Mouse (Mus musculus) neural tube, embryonic 14.5 days (tissue): ENCODE data around the gene Slc25a10. TPM values are rescaled to one million over a fixed set of nuclear protein-coding genes. Genes with fewer than 3 reads are reported as not detected.
"Not testable (repeated sequence)": the region's sequence is repeated elsewhere in the genome, so short reads cannot be mapped to it uniquely, and the experiment has no call there.

Experiments used
- ATAC-seq: fragments of 200-750 bp; cut with Nextera tagmentation; 2 replicates; pipeline ENCODE4 v1.8.0; 2017; ENCODE audit warnings: low read depth, mild to moderate bottlenecking, moderate TSS enrichment, moderate library complexity
- H3K27ac ChIP-seq: fragments of 300-500 bp; sonication (generic); 2 replicates; pipeline ENCODE4 v1.5.1; 2014; ENCODE audit warnings: low read depth, mild to moderate bottlenecking, control low read depth, low read length, moderate library complexity, mixed read lengths
- H3K27me3 ChIP-seq: fragments of 300-500 bp; sonication (generic); 2 replicates; pipeline ENCODE4 v1.6.1; 2014; ENCODE audit warnings: low read length; ENCODE audit not compliant: control insufficient read depth, insufficient read depth
- H3K36me3 ChIP-seq: fragments of 300-500 bp; sonication (generic); 2 replicates; pipeline ENCODE4 v1.6.1; 2014; ENCODE audit warnings: low read length, mixed read lengths; ENCODE audit not compliant: control insufficient read depth, insufficient read depth
- H3K4me1 ChIP-seq: fragments of 300-500 bp; sonication (generic); 2 replicates; pipeline ENCODE4 v1.6.1; 2014; ENCODE audit warnings: low read length; ENCODE audit not compliant: control insufficient read depth, insufficient read depth
- H3K4me2 ChIP-seq: fragments of 300-500 bp; sonication (generic); 2 replicates; pipeline ENCODE4 v1.6.1; 2014; ENCODE audit warnings: mild to moderate bottlenecking, low read depth, low read length, control low read depth
- H3K4me3 ChIP-seq: fragments of 300-500 bp; sonication (generic); 2 replicates; pipeline ENCODE4 v1.5.1; 2014; ENCODE audit warnings: low read depth, low read length, control low read depth, mixed read lengths
- H3K9ac ChIP-seq: fragments of 300-500 bp; sonication (generic); replicated peaks from 2 replicates; pipeline ENCODE4 v1.6.1; 2014; ENCODE audit warnings: low read depth, mild to moderate bottlenecking, control low read depth, low read length, mixed read lengths
- H3K9me3 ChIP-seq: fragments of 300-500 bp; sonication (generic); 2 replicates; pipeline ENCODE4 v1.6.1; 2016; ENCODE audit warnings: low read length; ENCODE audit not compliant: control insufficient read depth
- WGBS: fragments of 180-500 bp; shearing (Covaris S2); extraction: QIAGEN DNeasy Blood & Tissue Kit; methylation state at CpG from one replicate; pipeline ENCODE4 v1.1.7; 2014; 5-methylcytosine and 5-hydroxymethylcytosine counted together
- polyA plus RNA-seq: library from polyadenylated mRNA; unstranded; fragments of >200 nt; fragmentation: Nextera tagmentation; extraction: Ambion mirVana; gene quantifications from 2 replicates; pipeline ENCODE4 v1.2.1, GENCODE M21; 2014

The Slc25a10 gene
- polyA plus RNA-seq, 1 experiment from 2014 or later = 24.7 TPM

DNA sequence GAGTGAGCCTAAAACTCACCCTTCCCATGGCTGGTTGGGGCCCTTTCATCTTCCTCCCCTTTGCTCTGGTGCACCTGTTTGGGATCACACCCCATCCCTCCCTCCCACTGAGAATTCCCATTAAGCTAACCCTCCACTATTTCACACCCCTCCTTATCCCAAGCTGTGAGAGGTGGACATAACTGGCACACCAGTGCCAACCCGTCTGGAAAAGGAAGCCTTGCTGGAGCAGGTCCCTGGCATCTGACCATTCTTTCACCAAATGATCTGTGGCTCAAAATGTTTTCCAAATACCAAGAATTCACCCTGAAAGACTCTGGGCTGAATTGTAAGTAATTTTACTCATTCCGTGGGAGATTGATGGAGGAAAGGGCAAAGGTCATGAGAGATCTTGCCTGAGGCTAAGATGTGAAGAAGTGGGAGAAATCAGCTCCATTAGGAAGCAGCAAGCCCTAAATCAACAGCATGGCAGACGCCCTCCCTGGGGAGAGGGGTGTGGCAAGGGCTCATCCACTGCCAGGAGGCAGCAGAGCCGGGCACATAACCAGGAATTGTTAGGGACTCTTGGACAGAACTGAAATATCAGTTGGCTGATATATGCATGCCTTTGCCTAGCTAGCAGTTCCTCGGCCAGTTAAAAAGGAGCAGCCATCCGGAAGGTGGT lies 21.3 kb downstream of the Slc25a10 start:
- ATAC-seq = no peak

DNA sequence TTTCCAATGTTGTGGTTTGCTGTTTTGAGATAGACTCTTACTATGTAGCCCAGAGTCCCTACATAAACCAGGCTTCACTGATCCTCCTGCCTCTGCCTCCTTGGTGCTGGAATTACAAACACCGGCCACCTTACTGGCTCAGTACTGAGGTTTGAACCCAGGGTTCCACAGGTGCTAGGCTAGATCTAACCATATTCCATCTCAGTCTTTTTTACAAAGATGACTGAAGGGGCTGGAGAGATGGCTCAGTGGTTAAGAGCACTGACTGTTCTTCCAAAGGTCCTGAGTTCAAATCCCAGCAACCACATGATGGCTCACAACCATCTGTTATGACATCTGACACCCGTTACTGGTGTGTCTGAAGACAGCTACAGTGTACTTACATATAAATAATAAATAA lies 22.6 kb downstream of the Slc25a10 start:
- not testable (repeated sequence) for H3K27ac ChIP-seq, H3K9me3 ChIP-seq, H3K36me3 ChIP-seq, H3K4me3 ChIP-seq, ATAC-seq, H3K9ac ChIP-seq, H3K4me2 ChIP-seq, H3K27me3 ChIP-seq, H3K4me1 ChIP-seq
- 93% methylated on average over 2 of the region's 2 CpGs for WGBS

More for the DNA sequence above, 21.3 kb downstream of the Slc25a10 start:
- WGBS = 24% methylated on average over 6 of the region's 6 CpGs
- H3K4me3 ChIP-seq = no peak overlapping the region
- no peak overlapping the region for H3K27ac ChIP-seq
- no peaks in the 10 kb centered on the region for H3K36me3 ChIP-seq
- no peaks in the 10 kb centered on the region for H3K9me3 ChIP-seq
- H3K27me3 ChIP-seq = no peaks in the 10 kb centered on the region
- H3K4me1 ChIP-seq = peaks cover 4% of the 10 kb centered on the region; the same call in 1 of the 2 replicates
- H3K9ac ChIP-seq = no peak overlapping the region
- H3K4me2 ChIP-seq = no peak overlapping the region

DNA sequence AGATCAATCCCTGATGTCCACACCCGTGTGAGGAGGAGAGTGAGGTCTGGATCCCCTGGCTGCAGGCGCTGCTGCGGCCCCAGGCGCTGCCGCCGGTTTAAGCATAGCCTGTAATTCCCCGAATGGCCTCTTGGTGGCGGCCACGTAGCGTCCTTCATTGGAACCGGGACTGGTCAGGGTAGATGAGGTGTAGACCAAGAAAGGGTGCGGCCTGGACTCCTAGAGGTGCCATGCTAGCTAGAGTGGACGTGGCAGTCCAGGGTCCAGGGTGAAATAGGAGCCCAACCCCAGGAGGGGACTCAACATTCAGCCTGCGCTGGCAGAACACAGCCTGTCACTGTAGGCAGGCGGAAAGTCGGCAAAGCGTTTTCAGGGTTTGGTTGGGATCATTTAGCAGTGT lies 24.0 kb downstream of the Slc25a10 start:
- Histone ChIP-seq H3K9ac (no peak overlapping the region), H3K36me3 (no peaks in the 10 kb centered on the region), H3K4me1 (peaks cover 2% of the 10 kb centered on the region; the same call in 1 of the 2 replicates), H3K9me3 (no peaks in the 10 kb centered on the region), H3K27ac (no peak overlapping the region), H3K4me2 (no peak overlapping the region), H3K27me3 (no peaks in the 10 kb centered on the region), H3K4me3 (no peak overlapping the region)
- WGBS = 18% methylated on average over 17 of the region's 17 CpGs
- ATAC-seq = peak; percentile 66

DNA sequence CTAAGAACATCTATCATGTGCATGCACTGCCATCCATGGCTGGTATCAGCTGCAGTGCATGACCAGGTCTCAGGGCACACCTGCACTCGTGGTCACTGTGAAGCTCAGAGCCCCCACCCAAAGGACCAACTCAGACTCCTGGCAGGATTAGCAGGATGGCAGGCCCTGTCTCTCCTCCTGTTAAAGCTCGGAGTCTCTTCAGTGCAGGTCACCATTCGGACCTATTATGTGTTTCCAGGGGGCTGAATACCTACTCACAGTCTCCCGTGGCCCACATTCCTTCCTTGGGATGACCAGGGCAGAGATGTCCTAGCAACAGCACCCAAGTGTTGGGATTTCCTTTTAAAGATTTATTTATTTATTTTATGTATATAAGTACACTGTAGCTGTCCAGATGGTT lies 25.5 kb downstream of the Slc25a10 start:
- H3K36me3 ChIP-seq = no peaks in the 10 kb centered on the region
- H3K4me2 ChIP-seq = no peak overlapping the region
- no peaks in the 10 kb centered on the region for H3K4me1 ChIP-seq
- whole genome bisulfite sequencing = 79% methylated on average over 4 of the region's 4 CpGs
- H3K9ac ChIP-seq = no peak overlapping the region
- ATAC-seq = no peak
- no peaks in the 10 kb centered on the region for H3K9me3 ChIP-seq
- H3K27ac ChIP-seq = no peak overlapping the region
- H3K27me3 ChIP-seq = no peaks in the 10 kb centered on the region
- H3K4me3 ChIP-seq = no peak overlapping the region

DNA sequence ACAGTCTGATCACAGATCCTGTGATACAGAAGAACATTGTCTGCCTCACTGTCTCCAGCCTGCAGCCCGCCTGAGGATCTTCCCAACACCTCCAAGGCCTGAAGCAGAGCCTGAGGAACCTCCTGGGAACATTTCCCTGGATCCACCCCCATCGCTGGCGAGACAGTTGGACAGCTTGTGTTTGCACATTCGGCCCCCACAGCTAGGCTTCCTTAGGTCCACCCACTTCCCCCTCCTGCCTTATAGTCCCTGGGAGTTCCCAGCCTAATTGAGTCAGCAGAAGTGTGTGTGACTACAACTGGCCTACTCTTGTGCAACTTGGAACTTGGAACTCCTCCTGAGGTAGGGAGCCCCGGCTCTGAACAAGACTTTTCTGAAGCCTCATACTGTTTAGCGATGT lies 26.4 kb downstream of the Slc25a10 start:
- WGBS = 74% methylated on average over 6 of the region's 6 CpGs
- Histone ChIP-seq H3K27ac (no peak overlapping the region), H3K9ac (no peak overlapping the region), H3K4me3 (no peak overlapping the region), H3K4me2 (no peak overlapping the region), H3K27me3 (no peaks in the 10 kb centered on the region), H3K36me3 (no peaks in the 10 kb centered on the region), H3K9me3 (no peaks in the 10 kb centered on the region), H3K4me1 (no peaks in the 10 kb centered on the region)
- ATAC-seq = no peak

DNA sequence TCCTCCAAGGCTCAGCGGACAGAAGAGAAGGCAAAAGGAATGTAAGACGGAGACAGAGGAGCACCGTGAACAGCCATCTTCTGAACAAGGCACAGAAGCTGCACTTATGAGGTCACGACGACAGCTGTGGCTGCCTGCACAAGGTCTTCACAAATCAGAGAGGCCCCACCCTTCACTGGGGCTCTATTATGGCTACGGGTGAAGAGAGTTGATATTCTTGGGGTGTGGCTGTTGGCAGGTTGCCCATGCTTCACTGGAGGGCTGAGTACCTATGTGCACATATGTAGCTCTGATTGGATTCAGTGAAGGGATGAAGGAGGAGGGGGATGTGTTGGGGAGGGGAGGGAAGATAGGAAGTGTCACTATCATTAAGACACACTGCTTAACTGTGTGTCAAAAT lies 26.9 kb downstream of the Slc25a10 start:
- no peak overlapping the region for H3K4me2 ChIP-seq
- no peak overlapping the region for H3K27ac ChIP-seq
- H3K27me3 ChIP-seq = no peaks in the 10 kb centered on the region
- no peak for ATAC-seq
- H3K4me3 ChIP-seq = no peak overlapping the region
- no peaks in the 10 kb centered on the region for H3K4me1 ChIP-seq
- H3K9me3 ChIP-seq = no peaks in the 10 kb centered on the region
- H3K36me3 ChIP-seq = no peaks in the 10 kb centered on the region
- WGBS = 75% methylated on average over 6 of the region's 6 CpGs
- H3K9ac ChIP-seq = no peak overlapping the region

DNA sequence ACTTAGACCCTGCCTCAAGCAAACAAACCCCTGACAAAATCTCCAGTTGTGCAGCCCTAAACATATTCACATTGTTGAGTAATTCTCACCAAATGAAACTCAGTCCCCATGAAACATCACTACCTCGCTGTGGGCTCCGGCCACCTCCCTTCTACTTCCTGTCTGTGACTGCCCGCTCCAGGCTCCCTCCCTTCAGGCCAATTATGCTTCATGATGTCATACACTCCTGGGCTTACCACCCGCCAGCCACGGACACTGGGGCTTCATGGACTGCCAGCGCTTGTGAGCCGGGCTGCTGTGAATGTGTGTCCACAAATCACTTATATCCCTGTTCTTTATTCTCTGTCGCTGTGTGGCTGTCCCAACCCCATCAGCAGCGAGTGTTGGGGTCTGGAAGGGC lies 28.1 kb downstream of the Slc25a10 start:
- Histone ChIP-seq H3K4me3 (no peak overlapping the region), H3K4me1 (no peaks in the 10 kb centered on the region), H3K4me2 (no peak overlapping the region), H3K36me3 (no peaks in the 10 kb centered on the region), H3K9me3 (no peaks in the 10 kb centered on the region), H3K27ac (no peak overlapping the region), H3K27me3 (no peaks in the 10 kb centered on the region), H3K9ac (no peak overlapping the region)
- WGBS = 42% methylated on average over 9 of the region's 9 CpGs
- no peak for ATAC-seq

DNA sequence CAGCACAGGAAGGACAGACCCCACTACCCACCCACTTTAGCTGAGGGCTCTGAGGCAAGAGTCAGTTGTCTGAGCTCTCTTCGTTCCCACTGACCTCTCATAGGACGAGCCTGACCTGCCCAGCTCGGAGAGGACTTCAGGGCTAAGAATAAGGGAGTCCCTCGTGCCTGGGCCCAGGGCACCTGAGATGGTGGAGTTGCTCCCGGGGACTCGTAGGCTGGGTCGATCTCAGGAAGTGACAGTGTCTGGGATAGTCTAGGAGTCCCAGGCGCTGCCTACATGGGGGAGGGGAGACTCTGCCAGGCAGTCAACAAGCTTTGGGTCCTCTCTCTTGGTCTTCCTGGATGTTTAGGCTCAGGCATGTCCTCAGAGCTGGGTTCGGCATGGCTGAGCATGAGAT lies 28.9 kb downstream of the Slc25a10 start:
- Histone ChIP-seq H3K4me3 (no peak overlapping the region), H3K27ac (no peak overlapping the region), H3K9me3 (no peaks in the 10 kb centered on the region), H3K4me2 (no peak overlapping the region), H3K27me3 (no peaks in the 10 kb centered on the region), H3K9ac (no peak overlapping the region), H3K4me1 (no peaks in the 10 kb centered on the region), H3K36me3 (no peaks in the 10 kb centered on the region)
- 87% methylated on average over 9 of the region's 9 CpGs for WGBS
- no peak for ATAC-seq

DNA sequence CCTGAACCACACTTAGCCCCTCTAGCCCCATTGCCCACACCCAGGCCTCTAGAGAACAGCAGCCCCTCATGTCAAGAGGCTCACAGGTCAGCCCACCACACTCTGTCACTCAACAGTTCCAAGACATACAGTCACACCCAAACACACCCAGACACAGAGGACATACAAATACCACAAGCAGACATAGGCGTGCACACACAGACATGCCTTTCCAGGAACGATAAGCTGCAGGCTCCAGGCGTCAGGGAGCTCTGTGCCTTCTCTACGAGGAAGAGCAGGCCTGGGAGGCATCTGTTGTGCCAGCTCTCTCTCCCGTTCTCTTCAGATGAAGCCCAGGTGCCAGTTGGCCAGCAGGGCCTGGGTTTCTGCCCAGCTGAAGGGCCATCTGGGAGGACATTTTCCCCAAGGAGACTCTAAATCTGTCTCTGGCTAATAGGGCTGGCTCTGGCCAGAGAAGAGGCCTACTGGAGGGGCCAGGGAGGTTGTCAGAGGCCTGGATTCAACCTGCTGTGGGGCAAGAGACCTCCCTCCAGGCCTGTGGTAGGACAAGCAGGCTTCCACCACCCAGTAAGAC lies 29.4 kb downstream of the Slc25a10 start:
- Histone ChIP-seq H3K36me3 (no peaks in the 10 kb centered on the region), H3K4me2 (no peak overlapping the region), H3K9ac (no peak overlapping the region), H3K4me3 (no peak overlapping the region), H3K9me3 (no peaks in the 10 kb centered on the region), H3K27ac (no peak overlapping the region), H3K27me3 (no peaks in the 10 kb centered on the region), H3K4me1 (no peaks in the 10 kb centered on the region)
- 70% methylated on average over 5 of the region's 5 CpGs for WGBS
- no peak for ATAC-seq
